Mouse (Mus musculus): Measurements from ENCODE around the gene Smoc1. TPM values are rescaled to one million over a fixed set of nuclear protein-coding genes. Genes with fewer than 3 reads are reported as not detected.

Gene Smoc1
- polyA plus RNA-seq, 1 experiment: 2.9 TPM

DNA sequence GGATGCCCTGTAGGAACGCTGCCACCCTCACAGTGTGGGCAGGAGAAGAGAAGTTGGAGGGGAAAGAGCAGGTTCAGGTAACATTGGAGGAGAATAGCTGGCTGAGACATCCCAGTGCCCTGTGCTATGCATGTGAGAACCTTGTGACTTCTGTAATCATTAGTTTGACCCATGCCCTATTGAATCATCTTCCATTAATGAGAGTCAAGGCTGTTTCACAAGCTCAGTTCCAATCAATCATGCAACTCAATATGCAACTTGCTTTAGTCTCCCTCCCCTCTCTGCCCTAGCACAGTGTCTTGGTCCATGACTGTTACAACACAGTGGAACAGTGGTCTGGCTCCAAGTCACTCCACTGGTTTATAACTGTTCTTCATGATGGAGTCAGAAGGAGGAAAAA is 163.0 kb downstream of the Smoc1 start:
- WGBS: 68% methylated on average over 1 of the region's 1 CpGs
- no peak overlapping the region for H3K27ac ChIP-seq (ENCODE audit: insufficient read depth, low read depth, low read length)

DNA sequence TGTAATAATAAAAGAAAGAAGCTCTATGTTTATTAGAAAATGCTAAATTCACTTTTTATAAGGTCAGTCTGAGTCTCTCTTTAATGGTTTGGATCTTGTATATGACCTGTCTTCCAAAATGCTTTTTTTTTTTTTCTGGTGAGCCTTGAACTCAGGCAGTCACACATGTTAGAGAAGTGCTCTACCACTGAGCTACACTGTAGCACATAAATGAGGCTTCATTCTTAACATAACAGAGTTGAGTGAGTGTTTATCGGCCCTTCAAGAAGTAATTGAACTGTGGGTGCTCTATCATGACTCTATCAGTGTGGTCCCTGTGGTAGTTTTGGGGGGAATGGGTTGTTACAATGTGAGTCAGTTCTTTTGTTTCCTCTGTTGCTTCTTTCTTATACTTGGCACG is 167.4 kb downstream of the Smoc1 start:
- DNase-seq: no peak
- Histone ChIP-seq H3K4me3 (ENCODE audit: insufficient read depth, low read depth, low read length) (no peak overlapping the region), H3K27me3 (replicated peaks; ENCODE audit: control insufficient read depth, insufficient read depth, low read length) (no peaks in the 10 kb centered on the region), H3K4me1 (ENCODE audit: control insufficient read depth, insufficient read depth, low read length) (peaks cover 4% of the 10 kb centered on the region; the same call in 1 of the 2 replicates), H3K36me3 (ENCODE audit: control insufficient read depth, insufficient read depth, low read length) (no peaks in the 10 kb centered on the region), H3K27ac (ENCODE audit: insufficient read depth, low read depth, low read length) (no peak overlapping the region)
- 77% methylated on average over 2 of the region's 2 CpGs for WGBS
- TF ChIP-seq POLR2A (IDR thresholded peaks at IDR 0.05; ENCODE audit: low read depth, low read length): no peak
- no peak for TF ChIP-seq CTCF (conservative IDR thresholded peaks at IDR 0.05; ENCODE audit: insufficient read depth, insufficient read length, low read depth, low read length)

More for the DNA sequence above, 163.0 kb downstream of the Smoc1 start:
- peak; percentile 27 for DNase-seq
- Histone ChIP-seq H3K36me3 (ENCODE audit: control insufficient read depth, insufficient read depth, low read length) (no peaks in the 10 kb centered on the region), H3K4me1 (ENCODE audit: control insufficient read depth, insufficient read depth, low read length) (peaks cover 4% of the 10 kb centered on the region; the same call in 1 of the 2 replicates), H3K4me3 (ENCODE audit: insufficient read depth, low read depth, low read length) (no peak overlapping the region), H3K27me3 (replicated peaks; ENCODE audit: control insufficient read depth, insufficient read depth, low read length) (no peaks in the 10 kb centered on the region)
- TF ChIP-seq POLR2A (IDR thresholded peaks at IDR 0.05; ENCODE audit: low read depth, low read length) (no peak), CTCF (conservative IDR thresholded peaks at IDR 0.05; ENCODE audit: insufficient read depth, insufficient read length, low read depth, low read length) (no peak)

- Histone ChIP-seq H3K27me3 (replicated peaks; ENCODE audit: control insufficient read depth, insufficient read depth, low read length) (no peaks in the 10 kb centered on the region), H3K36me3 (ENCODE audit: control insufficient read depth, insufficient read depth, low read length) (no peaks in the 10 kb centered on the region), H3K27ac (ENCODE audit: insufficient read depth, low read depth, low read length) (no peak overlapping the region), H3K4me3 (ENCODE audit: insufficient read depth, low read depth, low read length) (no peak overlapping the region), H3K4me1 (ENCODE audit: control insufficient read depth, insufficient read depth, low read length) (no peaks in the 10 kb centered on the region)
- 55% methylated on average over 5 of the region's 5 CpGs for WGBS
- no peak for DNase-seq
- TF ChIP-seq POLR2A (IDR thresholded peaks at IDR 0.05; ENCODE audit: low read depth, low read length) (no peak), CTCF (conservative IDR thresholded peaks at IDR 0.05; ENCODE audit: insufficient read depth, insufficient read length, low read depth, low read length) (no peak)
Measured at GRCm38 (mm10) chr12:81197468-81198075, 171.0 kb downstream of the Smoc1 start.

DNA sequence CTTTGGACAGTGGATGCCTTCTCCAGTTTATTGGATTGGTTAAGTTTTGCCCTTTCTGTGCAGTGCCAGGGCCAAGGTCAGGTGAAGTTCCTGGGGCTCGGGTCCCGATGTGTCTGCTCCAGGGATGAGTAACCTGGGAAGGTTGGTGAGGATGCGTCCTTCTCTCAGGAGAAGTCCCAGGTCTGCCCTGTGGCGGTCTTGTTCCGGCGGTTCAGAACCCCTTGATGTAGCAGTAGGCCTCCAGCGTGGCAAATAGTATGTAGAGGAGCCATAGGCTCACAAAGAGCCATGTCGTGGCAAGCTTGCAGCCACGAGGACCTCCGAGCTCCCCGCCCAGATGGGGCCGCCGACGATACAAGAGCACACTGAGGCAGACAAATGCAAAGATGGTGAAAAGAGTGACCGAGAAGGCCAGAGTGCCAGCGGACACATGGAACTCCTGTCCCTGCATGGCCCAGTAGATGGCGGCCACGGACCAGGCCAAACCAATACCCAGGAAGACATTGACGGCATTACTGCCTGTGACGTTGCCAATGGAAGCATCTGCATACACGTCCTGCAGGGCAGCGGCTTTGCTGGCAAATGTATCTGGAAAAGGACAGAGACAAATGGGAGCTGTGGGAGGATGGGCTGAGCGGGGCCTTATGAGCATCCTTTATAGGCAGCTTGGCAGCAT is 172.8 kb downstream of the Smoc1 start:
- 33% methylated on average over 23 of the region's 23 CpGs for WGBS
- Histone ChIP-seq H3K36me3 (ENCODE audit: control insufficient read depth, insufficient read depth, low read length) (no peaks in the 10 kb centered on the region), H3K27ac (ENCODE audit: insufficient read depth, low read depth, low read length) (no peak overlapping the region), H3K27me3 (replicated peaks; ENCODE audit: control insufficient read depth, insufficient read depth, low read length) (no peaks in the 10 kb centered on the region), H3K4me1 (ENCODE audit: control insufficient read depth, insufficient read depth, low read length) (no peaks in the 10 kb centered on the region), H3K4me3 (ENCODE audit: insufficient read depth, low read depth, low read length) (no peak overlapping the region)
- TF ChIP-seq CTCF (conservative IDR thresholded peaks at IDR 0.05; ENCODE audit: insufficient read depth, insufficient read length, low read depth, low read length): peak; percentile 91
- TF ChIP-seq POLR2A (IDR thresholded peaks at IDR 0.05; ENCODE audit: low read depth, low read length): no peak
- peak; percentile 43 for DNase-seq

DNA sequence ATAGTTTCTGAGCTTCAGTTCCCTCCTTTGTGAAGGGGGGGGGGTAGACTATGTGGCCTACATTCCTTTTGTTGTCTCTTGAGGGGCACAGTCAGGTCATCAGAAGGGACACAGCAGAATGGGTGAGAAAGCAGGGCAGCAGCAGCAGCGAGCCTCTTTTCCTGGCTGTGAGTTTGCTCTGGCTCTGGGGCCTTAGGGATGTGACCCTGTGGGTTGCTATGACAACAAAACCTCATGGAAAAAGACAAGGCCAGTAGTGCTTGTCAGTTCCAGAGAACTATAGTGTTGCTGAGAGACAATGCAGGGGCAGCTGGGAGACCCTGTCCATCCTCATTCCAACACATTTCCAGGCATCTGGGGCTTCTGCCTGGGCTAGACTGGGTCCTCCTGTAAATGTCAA is 176.6 kb downstream of the Smoc1 start:
- Histone ChIP-seq H3K4me1 (ENCODE audit: control insufficient read depth, insufficient read depth, low read length) (no peaks in the 10 kb centered on the region), H3K4me3 (ENCODE audit: insufficient read depth, low read depth, low read length) (no peak overlapping the region), H3K27ac (ENCODE audit: insufficient read depth, low read depth, low read length) (no peak overlapping the region), H3K27me3 (replicated peaks; ENCODE audit: control insufficient read depth, insufficient read depth, low read length) (no peaks in the 10 kb centered on the region), H3K36me3 (ENCODE audit: control insufficient read depth, insufficient read depth, low read length) (no peaks in the 10 kb centered on the region)
- TF ChIP-seq POLR2A (IDR thresholded peaks at IDR 0.05; ENCODE audit: low read depth, low read length) (no peak), CTCF (conservative IDR thresholded peaks at IDR 0.05; ENCODE audit: insufficient read depth, insufficient read length, low read depth, low read length) (no peak)
- WGBS: 36% methylated on average over 1 of the region's 1 CpGs
- no peak for DNase-seq

GRCm38 (mm10) chr12:81205619-81206560 is 179.3 kb downstream of the Smoc1 start:
- Histone ChIP-seq H3K36me3 (ENCODE audit: control insufficient read depth, insufficient read depth, low read length) (no peaks in the 10 kb centered on the region), H3K27ac (ENCODE audit: insufficient read depth, low read depth, low read length) (no peak overlapping the region), H3K4me3 (ENCODE audit: insufficient read depth, low read depth, low read length) (no peak overlapping the region), H3K4me1 (ENCODE audit: control insufficient read depth, insufficient read depth, low read length) (no peaks in the 10 kb centered on the region), H3K27me3 (replicated peaks; ENCODE audit: control insufficient read depth, insufficient read depth, low read length) (no peaks in the 10 kb centered on the region)
- TF ChIP-seq POLR2A (IDR thresholded peaks at IDR 0.05; ENCODE audit: low read depth, low read length) (no peak), CTCF (conservative IDR thresholded peaks at IDR 0.05; ENCODE audit: insufficient read depth, insufficient read length, low read depth, low read length) (no peak)
- 19% methylated on average over 6 of the region's 6 CpGs for WGBS
- DNase-seq: peak; percentile 8
